Mouse (Mus musculus): ENCODE measurements around the gene Fhdc1.

The Fhdc1 gene

GRCm38 (mm10) chr3:84480006-84480897 lies at the start of gene Fhdc1:
Gene Fhdc1 (minus strand): TSS chr3:84480429.
- DNase-seq: peak; percentile 58

- DNase-seq: no peak
Measured at GRCm38 (mm10) chr3:84529021-84529420, 48.8 kb upstream of the Fhdc1 start.

- DNase-seq: no peak
Measured at GRCm38 (mm10) chr3:84524952-84525351, 44.7 kb upstream of the Fhdc1 start.

GRCm38 (mm10) chr3:84516163-84516562 lies 35.9 kb upstream of the Fhdc1 start:
- no peak for DNase-seq

- DNase-seq: no peak
Measured at GRCm38 (mm10) chr3:84512774-84513515, 32.7 kb upstream of the Fhdc1 start.

- DNase-seq: no peak
Measured at GRCm38 (mm10) chr3:84505193-84505592, 25.0 kb upstream of the Fhdc1 start.

- DNase-seq: no peak
Measured at GRCm38 (mm10) chr3:84504291-84504690, 24.1 kb upstream of the Fhdc1 start.

GRCm38 (mm10) chr3:84502101-84502500 lies 21.9 kb upstream of the Fhdc1 start:
- DNase-seq: no peak

- no peak for DNase-seq
Measured at GRCm38 (mm10) chr3:84500491-84500890, 20.3 kb upstream of the Fhdc1 start.

GRCm38 (mm10) chr3:84497718-84498117 lies 17.5 kb upstream of the Fhdc1 start:
- peak; percentile 17 for DNase-seq

- DNase-seq: no peak
Measured at GRCm38 (mm10) chr3:84492657-84493056, 12.4 kb upstream of the Fhdc1 start.

GRCm38 (mm10) chr3:84492148-84492547 lies 11.9 kb upstream of the Fhdc1 start:
- no peak for DNase-seq

GRCm38 (mm10) chr3:84488716-84489115 lies 8.5 kb upstream of the Fhdc1 start:
- peak; percentile 26 for DNase-seq

- no peak for DNase-seq
Measured at GRCm38 (mm10) chr3:84484891-84485290, 4.7 kb upstream of the Fhdc1 start.

- DNase-seq: no peak
Measured at GRCm38 (mm10) chr3:84484333-84484732, 4.1 kb upstream of the Fhdc1 start.

- no peak for DNase-seq
Measured at GRCm38 (mm10) chr3:84482121-84482520, 1.9 kb upstream of the Fhdc1 start.

GRCm38 (mm10) chr3:84481104-84481503 lies 875 bp upstream of the Fhdc1 start:
- peak; percentile 47 for DNase-seq

GRCm38 (mm10) chr3:84479293-84480005 lies 780 bp downstream of the Fhdc1 start:
- peak; percentile 44 for DNase-seq

GRCm38 (mm10) chr3:84478896-84479292 lies 1.3 kb downstream of the Fhdc1 start:
- DNase-seq: no peak

- no peak for DNase-seq
Measured at GRCm38 (mm10) chr3:84478195-84478594, 2.0 kb downstream of the Fhdc1 start.

GRCm38 (mm10) chr3:84477498-84477897 lies 2.7 kb downstream of the Fhdc1 start:
- DNase-seq: no peak

- no peak for DNase-seq
Measured at GRCm38 (mm10) chr3:84474981-84475775, 5.1 kb downstream of the Fhdc1 start.
